Mouse (Mus musculus) hindbrain, embryonic 14.5 days (tissue): ENCODE data around the gene Abhd15. TPM values are rescaled to one million over a fixed set of nuclear protein-coding genes. Genes with fewer than 3 reads are reported as not detected.
A peak's percentile ranks its signal among the peaks of the same experiment; 100 is the strongest.

Source experiments
- ATAC-seq: fragments of 200-750 bp; cut with Nextera tagmentation; 2 replicates; pipeline ENCODE4 v1.8.0; 2017; ENCODE audit warnings: moderate number of reproducible peaks, mild to moderate bottlenecking, moderate TSS enrichment, moderate library complexity; ENCODE audit not compliant: low FRiP score
- DNase-seq: peaks from one replicate; pipeline ENCODE4 v3.0.0-alpha.2; 2015; ENCODE audit warnings: low spot score
- H3K27ac ChIP-seq: fragments of 300-500 bp; sonication (generic); 2 replicates; pipeline ENCODE4 v1.5.1; 2014; ENCODE audit warnings: mild to moderate bottlenecking, moderate library complexity
- H3K27me3 ChIP-seq: fragments of 300-500 bp; sonication (generic); 2 replicates; pipeline ENCODE4 v1.6.1; 2014; ENCODE audit warnings: mild to moderate bottlenecking, low read length, mixed read lengths; ENCODE audit not compliant: control insufficient read depth, insufficient read depth
- H3K36me3 ChIP-seq: fragments of 300-500 bp; sonication (generic); replicated peaks from 2 replicates; pipeline ENCODE4 v1.6.1; 2014; ENCODE audit not compliant: control insufficient read depth, insufficient read depth
- H3K4me1 ChIP-seq: fragments of 300-500 bp; sonication (generic); replicated peaks from 2 replicates; pipeline ENCODE4 v1.6.1; 2014; ENCODE audit warnings: antibody characterized with exemption, low read length, mixed read lengths; ENCODE audit not compliant: control insufficient read depth, insufficient read depth
- H3K4me2 ChIP-seq: fragments of 300-500 bp; sonication (generic); replicated peaks from 2 replicates; pipeline ENCODE4 v1.6.1; 2014; ENCODE audit warnings: mild to moderate bottlenecking, moderate library complexity
- H3K4me3 ChIP-seq: fragments of 300-500 bp; sonication (generic); replicated peaks from 2 replicates; pipeline ENCODE4 v1.5.1; 2014; ENCODE audit warnings: mild to moderate bottlenecking, low read length
- H3K9ac ChIP-seq: fragments of 300-500 bp; sonication (generic); 2 replicates; pipeline ENCODE4 v1.6.1; 2014
- H3K9me3 ChIP-seq: fragments of 300-500 bp; sonication (generic); 2 replicates; pipeline ENCODE4 v1.6.1; 2016; ENCODE audit warnings: low read length; ENCODE audit not compliant: control insufficient read depth
- WGBS: fragments of 180-500 bp; shearing (Covaris S2); extraction: QIAGEN DNeasy Blood & Tissue Kit; methylation state at CpG from one replicate; pipeline ENCODE4 v1.1.7; 2014; 5-methylcytosine and 5-hydroxymethylcytosine counted together
- polyA plus RNA-seq: library from polyadenylated mRNA; unstranded; fragments of >200 nt; fragmentation: Nextera tagmentation; extraction: Ambion mirVana; gene quantifications from 2 replicates; pipeline ENCODE4 v1.2.1, GENCODE M21; 2014

The Abhd15 gene
- 1.7 and 2.7 TPM in 2 replicates for polyA plus RNA-seq

DNA sequence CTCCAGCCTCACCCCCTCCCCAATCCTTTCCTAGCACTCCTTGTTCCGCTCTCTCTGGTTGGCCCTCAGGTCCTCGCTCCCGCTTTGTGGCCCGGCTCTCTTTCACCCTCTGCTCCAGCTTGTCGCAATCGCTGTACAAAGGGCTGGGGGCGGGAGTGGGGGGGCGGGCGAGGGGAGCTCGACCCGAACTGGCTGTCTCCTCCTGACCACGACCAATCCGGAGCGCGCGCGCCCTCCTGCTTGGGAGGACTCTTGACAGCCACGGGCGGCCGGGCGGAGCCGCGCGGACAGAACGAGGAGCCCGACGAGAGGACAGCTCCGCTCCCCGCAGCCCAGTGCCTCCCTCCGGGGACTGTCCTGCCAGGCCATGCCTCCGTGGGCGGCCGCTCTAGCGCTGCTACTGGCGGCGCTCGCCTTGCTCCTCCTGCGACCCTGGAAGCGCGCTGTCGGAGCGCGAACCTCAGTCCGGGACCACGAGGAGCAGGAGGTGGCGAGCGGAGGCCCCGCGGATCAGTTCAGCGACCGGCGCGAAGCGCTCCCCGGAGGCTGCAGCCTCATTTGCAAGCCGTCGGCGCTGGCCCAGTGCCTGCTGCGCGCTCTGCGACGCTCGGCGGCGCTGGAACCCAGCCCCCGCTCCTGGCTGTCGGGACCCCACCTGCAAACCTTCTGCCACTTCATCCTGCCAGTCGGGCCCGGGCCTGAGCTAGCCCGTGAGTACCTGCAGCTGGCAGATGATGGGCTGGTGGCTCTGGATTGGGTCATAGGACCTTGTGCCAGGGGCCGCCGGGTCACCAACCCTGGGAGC is at the start of gene Abhd15:
TSS of gene Abhd15 (plus strand) at position 290 of the 805 bp plus-strand sequence.
- Histone ChIP-seq H3K36me3 (no peaks in the 10 kb centered on the region), H3K4me3 (peak within 1 kb of the TSS; percentile 62), H3K9ac (peak within 1 kb of the TSS; percentile 57), H3K9me3 (no peaks in the 10 kb centered on the region), H3K4me1 (peaks cover 27% of the 10 kb centered on the region), H3K27me3 (peaks cover 24% of the 10 kb centered on the region), H3K27ac (no peak within 1 kb of the TSS), H3K4me2 (peak within 1 kb of the TSS; percentile 97)
- WGBS, result under 1% methylated on average over 71 of the region's 72 CpGs
- ATAC-seq (peak; percentile 38), DNase-seq (peak; percentile 57)

DNA sequence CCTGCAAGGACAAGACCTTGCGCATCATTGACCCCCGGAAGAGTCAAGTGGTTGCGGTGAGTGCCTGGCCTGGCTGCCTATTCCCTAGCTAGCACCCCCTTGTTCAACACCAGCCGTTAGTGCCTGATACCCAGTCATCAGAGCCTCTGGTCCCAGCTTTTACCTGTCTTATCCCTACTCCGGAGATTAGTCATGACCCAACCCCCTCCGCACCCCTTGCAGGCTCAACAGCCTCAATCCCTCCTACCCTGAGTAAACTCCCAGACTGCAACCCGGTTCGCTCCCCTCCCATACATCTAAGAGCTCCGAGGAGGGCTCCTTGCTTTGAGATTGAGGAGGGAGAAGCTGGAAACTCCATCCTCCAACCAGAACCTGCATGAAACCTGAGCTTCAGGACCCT is 48.4 kb upstream of the Abhd15 start:
- Histone ChIP-seq H3K27ac (no peak overlapping the region), H3K4me3 (no peak overlapping the region), H3K36me3 (peaks cover 10% of the 10 kb centered on the region), H3K9ac (no peak overlapping the region), H3K9me3 (no peaks in the 10 kb centered on the region), H3K4me2 (no peak overlapping the region), H3K27me3 (peaks cover 49% of the 10 kb centered on the region), H3K4me1 (peaks cover 5% of the 10 kb centered on the region; the same call in 1 of the 2 replicates)
- DNase-seq (no peak), ATAC-seq (no peak)
- 47% methylated on average over 9 of the region's 9 CpGs for WGBS

DNA sequence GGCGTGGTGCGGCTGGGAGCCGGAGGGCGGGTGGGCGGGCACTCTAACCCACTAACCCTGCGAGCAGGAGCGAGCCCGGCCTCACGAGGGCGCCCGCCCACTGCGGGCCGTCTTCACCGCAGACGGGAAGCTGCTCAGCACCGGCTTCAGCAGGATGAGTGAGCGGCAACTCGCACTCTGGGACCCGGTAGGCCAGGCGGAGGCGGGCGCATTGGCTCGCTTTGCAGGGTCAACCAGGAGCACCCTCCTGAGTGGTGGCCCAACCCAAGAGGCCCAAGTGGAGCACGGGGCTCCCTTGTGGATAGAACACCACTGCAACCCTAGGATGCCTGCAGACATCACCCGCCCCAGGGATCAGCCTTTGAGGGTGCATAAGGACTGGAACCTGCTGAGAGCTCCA is 47.8 kb upstream of the Abhd15 start:
- DNase-seq, result no peak
- peaks cover 16% of the 10 kb centered on the region for H3K36me3 ChIP-seq
- 4% methylated on average over 25 of the region's 25 CpGs for WGBS
- no peaks in the 10 kb centered on the region for H3K9me3 ChIP-seq
- no peak overlapping the region for H3K4me2 ChIP-seq
- no peak overlapping the region for H3K4me3 ChIP-seq
- H3K27ac ChIP-seq, result no peak overlapping the region
- peaks cover under 1% of the 10 kb centered on the region; the same call in 1 of the 2 replicates for H3K4me1 ChIP-seq
- ATAC-seq, result no peak
- no peak overlapping the region for H3K9ac ChIP-seq
- peaks cover 45% of the 10 kb centered on the region for H3K27me3 ChIP-seq

DNA sequence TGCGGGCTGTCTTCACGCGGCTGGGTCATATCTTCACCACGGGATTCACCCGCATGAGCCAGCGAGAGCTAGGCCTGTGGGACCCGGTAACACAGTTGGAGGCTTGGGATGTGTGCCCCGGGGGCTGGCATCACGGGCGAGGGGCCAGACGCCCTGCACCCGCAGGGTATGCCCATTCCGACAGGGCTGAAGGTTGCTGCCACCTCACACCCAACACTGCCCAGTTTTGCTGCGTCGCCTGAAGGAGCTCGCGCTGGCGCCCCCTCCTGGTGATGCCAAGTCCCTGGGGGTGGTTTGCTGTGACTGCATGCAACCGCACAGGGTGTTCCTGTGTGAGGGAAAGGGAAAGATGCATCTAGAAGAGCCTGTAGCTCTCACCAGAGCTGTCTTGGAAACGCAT is 47.1 kb upstream of the Abhd15 start:
- H3K27me3 ChIP-seq, result peaks cover 39% of the 10 kb centered on the region
- H3K9me3 ChIP-seq, result no peaks in the 10 kb centered on the region
- no peak overlapping the region for H3K9ac ChIP-seq
- WGBS, result 15% methylated on average over 20 of the region's 20 CpGs
- H3K4me1 ChIP-seq, result no peaks in the 10 kb centered on the region; the same call in 1 of the 2 replicates
- no peak overlapping the region for H3K4me3 ChIP-seq
- H3K4me2 ChIP-seq, result no peak overlapping the region
- ATAC-seq, result peak; percentile 33; the same call in 1 of the 2 replicates
- H3K27ac ChIP-seq, result no peak overlapping the region
- H3K36me3 ChIP-seq, result peaks cover 22% of the 10 kb centered on the region
- peak; percentile 56 for DNase-seq

GRCm38 (mm10) chr11:77468397-77468796 is 46.5 kb upstream of the Abhd15 start:
- Histone ChIP-seq H3K36me3 (peaks cover 28% of the 10 kb centered on the region), H3K9me3 (no peaks in the 10 kb centered on the region), H3K27me3 (peaks cover 33% of the 10 kb centered on the region), H3K27ac (no peak overlapping the region), H3K4me1 (no peaks in the 10 kb centered on the region; the same call in 1 of the 2 replicates), H3K9ac (no peak overlapping the region), H3K4me3 (no peak overlapping the region), H3K4me2 (no peak overlapping the region)
- 78% methylated on average over 9 of the region's 9 CpGs for WGBS
- ATAC-seq (no peak), DNase-seq (no peak)

- no peak for ATAC-seq
- Histone ChIP-seq H3K4me1 (no peaks in the 10 kb centered on the region; the same call in 1 of the 2 replicates), H3K9ac (no peak overlapping the region), H3K27ac (no peak overlapping the region), H3K4me2 (no peak overlapping the region), H3K9me3 (no peaks in the 10 kb centered on the region), H3K4me3 (no peak overlapping the region), H3K36me3 (peaks cover 52% of the 10 kb centered on the region), H3K27me3 (peaks cover 19% of the 10 kb centered on the region)
- no peak for DNase-seq
- 74% methylated on average over 29 of the region's 29 CpGs for WGBS
Observed at GRCm38 (mm10) chr11:77471407-77471806, 43.5 kb upstream of the Abhd15 start.

DNA sequence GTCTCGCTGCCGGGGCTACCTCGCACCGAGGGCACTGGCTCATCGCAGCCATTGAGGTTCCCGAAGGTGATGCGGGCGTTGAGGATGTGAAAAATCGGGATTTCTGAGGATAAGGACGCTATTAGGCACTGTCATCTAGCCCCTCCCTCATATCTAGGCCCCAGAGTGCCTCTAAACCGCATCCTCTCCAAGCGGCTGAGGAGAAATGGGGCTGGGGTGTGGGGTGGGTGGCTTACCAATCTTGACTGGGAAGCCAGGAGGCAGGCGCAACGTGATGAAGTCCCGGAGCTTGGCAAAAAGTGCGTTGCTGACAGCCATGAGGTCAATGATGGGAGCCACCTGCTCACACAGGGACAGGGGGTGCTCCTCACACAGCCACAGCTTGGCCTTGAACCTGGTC is 42.1 kb upstream of the Abhd15 start:
- 93% methylated on average over 16 of the region's 16 CpGs for WGBS
- DNase-seq (no peak), ATAC-seq (no peak)
- H3K27me3 ChIP-seq, result peaks cover 5% of the 10 kb centered on the region
- H3K4me3 ChIP-seq, result no peak overlapping the region
- H3K4me2 ChIP-seq, result no peak overlapping the region
- no peak overlapping the region for H3K9ac ChIP-seq
- peaks cover 57% of the 10 kb centered on the region for H3K36me3 ChIP-seq
- H3K27ac ChIP-seq, result no peak overlapping the region
- H3K9me3 ChIP-seq, result no peaks in the 10 kb centered on the region
- H3K4me1 ChIP-seq, result no peaks in the 10 kb centered on the region; the same call in 1 of the 2 replicates

GRCm38 (mm10) chr11:77476216-77476615 is 38.7 kb upstream of the Abhd15 start:
- Histone ChIP-seq H3K9me3 (no peaks in the 10 kb centered on the region), H3K4me3 (no peak overlapping the region), H3K9ac (no peak overlapping the region), H3K36me3 (peaks cover 51% of the 10 kb centered on the region), H3K27me3 (no peaks in the 10 kb centered on the region), H3K27ac (no peak overlapping the region), H3K4me2 (no peak overlapping the region), H3K4me1 (no peaks in the 10 kb centered on the region)
- no peak for ATAC-seq
- no peak for DNase-seq
- WGBS, result 96% methylated on average over 14 of the region's 14 CpGs

GRCm38 (mm10) chr11:77476895-77477294 is 38.0 kb upstream of the Abhd15 start:
- no peak for ATAC-seq
- WGBS, result 90% methylated on average over 6 of the region's 6 CpGs

More at GRCm38 (mm10) chr11:77476895-77477294, 38.0 kb upstream of the Abhd15 start:
- no peak overlapping the region for H3K4me2 ChIP-seq
- H3K9me3 ChIP-seq, result no peaks in the 10 kb centered on the region
- H3K4me3 ChIP-seq, result no peak overlapping the region
- H3K4me1 ChIP-seq, result no peaks in the 10 kb centered on the region
- H3K27ac ChIP-seq, result no peak overlapping the region
- DNase-seq, result no peak
- no peak overlapping the region for H3K9ac ChIP-seq
- H3K36me3 ChIP-seq, result peaks cover 44% of the 10 kb centered on the region
- H3K27me3 ChIP-seq, result no peaks in the 10 kb centered on the region
